In the genomic region with DNA sequence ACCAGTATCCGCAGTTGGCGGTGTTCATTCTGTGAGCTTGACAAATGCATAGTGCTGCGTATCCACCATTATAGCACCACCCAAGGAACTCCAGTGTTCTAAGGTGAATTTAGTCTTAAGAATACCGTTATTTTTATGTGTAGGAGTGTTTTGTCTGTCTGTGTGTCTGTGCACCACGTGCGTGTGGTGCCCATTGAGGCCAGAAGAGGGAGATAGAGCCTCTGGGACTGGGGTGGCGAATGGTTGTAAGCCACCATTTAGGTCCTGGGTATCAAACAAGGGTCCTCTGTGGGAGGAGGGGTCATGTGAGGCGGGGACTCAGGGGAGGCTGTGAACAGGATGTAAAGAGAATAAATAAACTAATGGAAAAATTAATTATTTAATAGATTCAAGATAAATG, we compare ENCODE assay signal across 18 mouse cellular contexts.
"Had no signal": no experiment of that assay in that cellular context is flagged by ENCODE, and none has a peak within 500 bp of the region (broad histone marks: within the 10 kb centered on the region; RNA-seq: fewer than 3 reads in every experiment).

No protein-coding gene starts in this region.

- H3K4me2 ChIP-seq: limb, embryonic 12.5 days; limb, embryonic 15.5 days; liver, embryonic 12.5 days; midbrain, embryonic 12.5 days; neural tube, embryonic 12.5 days; neural tube, embryonic 15.5 days; stomach, embryonic 15.5 days had no signal

- H3K36me3 ChIP-seq: limb, embryonic 12.5 days; limb, embryonic 15.5 days; liver, embryonic 12.5 days; midbrain, embryonic 12.5 days; neural tube, embryonic 12.5 days; neural tube, embryonic 15.5 days; stomach, embryonic 15.5 days had no signal

- H3K27ac ChIP-seq: kidney, postnatal 0 days; limb, embryonic 12.5 days; limb, embryonic 15.5 days; liver, embryonic 12.5 days; midbrain, embryonic 12.5 days; neural tube, embryonic 12.5 days; neural tube, embryonic 15.5 days; stomach, embryonic 15.5 days had no signal

- H3K4me1 ChIP-seq: neural tube, embryonic 12.5 days; stomach, embryonic 15.5 days had no signal

- H3K27me3 ChIP-seq: limb, embryonic 15.5 days; liver, embryonic 12.5 days; midbrain, embryonic 12.5 days; neural tube, embryonic 12.5 days; neural tube, embryonic 15.5 days; stomach, embryonic 15.5 days had no signal

- H3K9me3 ChIP-seq: limb, embryonic 15.5 days; midbrain, embryonic 12.5 days; neural tube, embryonic 12.5 days; neural tube, embryonic 15.5 days; stomach, embryonic 15.5 days had no signal

- DNase-seq: kidney, adult 2 months; kidney, postnatal 25 days; left cerebral cortex, postnatal 4 days; lung, adult 2 months; lung, postnatal 14 days; lung, postnatal 4 days; retina, postnatal 1 day; right cerebral cortex, postnatal 25 days; spleen, adult 18-20 months; thymus, postnatal 25 days had no signal

- H3K4me3 ChIP-seq: limb, embryonic 12.5 days; limb, embryonic 15.5 days; liver, embryonic 12.5 days; midbrain, embryonic 12.5 days; neural tube, embryonic 12.5 days; neural tube, embryonic 15.5 days; stomach, embryonic 15.5 days had no signal

- ATAC-seq: liver, embryonic 12.5 days had no signal

- H3K9ac ChIP-seq: limb, embryonic 12.5 days; limb, embryonic 15.5 days; liver, embryonic 12.5 days; midbrain, embryonic 12.5 days; neural tube, embryonic 12.5 days; neural tube, embryonic 15.5 days; stomach, embryonic 15.5 days had no signal
